Mouse (Mus musculus): ENCODE results near the gene Slc25a54. TPM values are rescaled to one million over a fixed set of nuclear protein-coding genes. Genes with fewer than 3 reads are reported as not detected.

The Slc25a54 gene
- polyA plus RNA-seq, 1 experiment from 2014 or later = not detected

DNA sequence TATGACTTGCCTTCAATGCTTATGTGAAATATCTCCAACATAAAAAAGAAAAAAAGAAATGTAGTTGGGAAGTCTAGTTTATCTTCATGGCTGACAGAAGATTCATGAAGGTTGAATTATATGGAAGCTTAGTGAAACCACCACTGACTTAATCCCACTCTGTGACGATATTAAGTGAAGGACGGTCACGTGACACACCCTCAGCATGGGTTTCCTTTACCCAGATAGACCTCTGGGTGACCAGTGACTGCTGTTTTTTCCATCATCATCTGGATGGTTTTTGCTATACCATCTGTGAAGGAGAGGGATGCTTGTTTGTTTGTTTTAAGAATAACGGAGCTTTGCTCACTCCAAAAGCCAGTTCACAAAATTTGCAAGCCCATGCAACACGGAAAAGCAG is 39.3 kb downstream of the Slc25a54 start:
- Histone ChIP-seq H3K4me2 (ENCODE audit: low read depth, low read length) (no peak overlapping the region), H3K36me3 (ENCODE audit: control insufficient read depth, insufficient read depth) (0 out of 2 replicates have a peak, but pooled peaks cover 2% of the 10 kb centered on the region), H3K9me3 (replicated peaks; ENCODE audit: control insufficient read depth, low read length) (peaks cover 2% of the 10 kb centered on the region), H3K27me3 (ENCODE audit: control insufficient read depth, insufficient read depth, low read length) (no peaks in the 10 kb centered on the region), H3K4me1 (ENCODE audit: control insufficient read depth, insufficient read depth, low read length) (peaks cover 12% of the 10 kb centered on the region), H3K9ac (ENCODE audit: low read length) (no peak overlapping the region), H3K4me3 (ENCODE audit: low read length) (no peak overlapping the region), H3K27ac (ENCODE audit: low read length) (no peak overlapping the region)
- WGBS = 75% methylated on average over 5 of the region's 5 CpGs
- no peak for ATAC-seq (replicated peaks; ENCODE audit: extremely low read depth, insufficient read depth, low FRiP score)

GRCm38 (mm10) chr3:109119973-109120372 is 39.7 kb downstream of the Slc25a54 start:
- Histone ChIP-seq H3K27me3 (ENCODE audit: control insufficient read depth, insufficient read depth, low read length) (no peaks in the 10 kb centered on the region), H3K9ac (ENCODE audit: low read length) (no peak overlapping the region), H3K4me3 (ENCODE audit: low read length) (no peak overlapping the region), H3K36me3 (ENCODE audit: control insufficient read depth, insufficient read depth) (0 out of 2 replicates have a peak, but pooled peaks cover 2% of the 10 kb centered on the region), H3K4me2 (ENCODE audit: low read depth, low read length) (no peak overlapping the region), H3K27ac (ENCODE audit: low read length) (no peak overlapping the region), H3K9me3 (replicated peaks; ENCODE audit: control insufficient read depth, low read length) (no peaks in the 10 kb centered on the region), H3K4me1 (ENCODE audit: control insufficient read depth, insufficient read depth, low read length) (peaks cover 13% of the 10 kb centered on the region)
- 79% methylated on average over 5 of the region's 5 CpGs for WGBS
- no peak for ATAC-seq (replicated peaks; ENCODE audit: extremely low read depth, insufficient read depth, low FRiP score)

- Histone ChIP-seq H3K36me3 (ENCODE audit: control insufficient read depth, insufficient read depth) (peaks cover 6% of the 10 kb centered on the region; the same call in 1 of the 2 replicates), H3K4me1 (ENCODE audit: control insufficient read depth, insufficient read depth, low read length) (peaks cover 24% of the 10 kb centered on the region), H3K9ac (ENCODE audit: low read length) (peak within 1 kb of the TSS; percentile 97), H3K27ac (ENCODE audit: low read length) (peak within 1 kb of the TSS; percentile 93), H3K9me3 (replicated peaks; ENCODE audit: control insufficient read depth, low read length) (no peaks in the 10 kb centered on the region), H3K27me3 (ENCODE audit: control insufficient read depth, insufficient read depth, low read length) (no peaks in the 10 kb centered on the region), H3K4me2 (ENCODE audit: low read depth, low read length) (peak within 1 kb of the TSS; percentile 80), H3K4me3 (ENCODE audit: low read length) (peak within 1 kb of the TSS; percentile 96)
- peak; percentile 84 for ATAC-seq (replicated peaks; ENCODE audit: extremely low read depth, insufficient read depth, low FRiP score)
- WGBS = 1% methylated on average over 34 of the region's 49 CpGs
These were observed 42.6 kb downstream of the Slc25a54 start, which contains the start of gene Slc25a24 for GRCm38 (mm10) chr3:109122641-109123530. Slc25a24 (plus strand) TSS chr3:109123149.

GRCm38 (mm10) chr3:109123531-109123981 is 43.3 kb downstream of the Slc25a54 start:
- Histone ChIP-seq H3K9me3 (replicated peaks; ENCODE audit: control insufficient read depth, low read length) (no peaks in the 10 kb centered on the region), H3K9ac (ENCODE audit: low read length) (peak overlapping the region; percentile 97), H3K36me3 (ENCODE audit: control insufficient read depth, insufficient read depth) (peaks cover 6% of the 10 kb centered on the region; the same call in 1 of the 2 replicates), H3K4me1 (ENCODE audit: control insufficient read depth, insufficient read depth, low read length) (peaks cover 24% of the 10 kb centered on the region), H3K27me3 (ENCODE audit: control insufficient read depth, insufficient read depth, low read length) (no peaks in the 10 kb centered on the region), H3K4me3 (ENCODE audit: low read length) (peak overlapping the region; percentile 96), H3K4me2 (ENCODE audit: low read depth, low read length) (peak overlapping the region; percentile 80), H3K27ac (ENCODE audit: low read length) (peak overlapping the region; percentile 93)
- 0 out of 2 replicates have a peak, but pooled peaks have one; percentile 25 for ATAC-seq (replicated peaks; ENCODE audit: extremely low read depth, insufficient read depth, low FRiP score)
- 3% methylated on average over 8 of the region's 8 CpGs for WGBS

DNA sequence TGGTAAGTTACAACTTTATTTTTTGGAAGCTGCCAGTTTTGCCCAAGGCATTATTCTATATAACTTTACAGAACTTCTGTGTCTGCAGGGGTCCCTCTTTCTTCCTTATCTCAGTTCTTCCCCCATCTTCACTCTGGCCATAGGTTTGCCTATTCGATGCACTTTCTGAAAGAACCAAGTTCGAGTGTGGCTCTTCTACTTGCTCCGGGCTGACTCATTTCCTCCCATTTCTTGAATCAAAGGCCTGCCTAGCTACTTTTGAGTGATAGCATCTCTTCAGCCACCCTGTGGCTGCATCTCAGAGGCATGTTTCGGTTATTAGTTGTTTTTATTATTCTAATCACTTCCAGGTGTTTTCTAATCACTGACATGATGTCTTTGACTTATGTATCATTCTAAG is 43.8 kb downstream of the Slc25a54 start:
- no peaks in the 10 kb centered on the region for H3K9me3 ChIP-seq (replicated peaks; ENCODE audit: control insufficient read depth, low read length)
- H3K4me3 ChIP-seq (ENCODE audit: low read length) = peak overlapping the region; percentile 96
- H3K27me3 ChIP-seq (ENCODE audit: control insufficient read depth, insufficient read depth, low read length) = no peaks in the 10 kb centered on the region
- WGBS = 19% methylated on average over 4 of the region's 4 CpGs
- H3K4me2 ChIP-seq (ENCODE audit: low read depth, low read length) = peak overlapping the region; percentile 80
- peak overlapping the region; percentile 97 for H3K9ac ChIP-seq (ENCODE audit: low read length)
- H3K36me3 ChIP-seq (ENCODE audit: control insufficient read depth, insufficient read depth) = peaks cover 6% of the 10 kb centered on the region; the same call in 1 of the 2 replicates
- H3K4me1 ChIP-seq (ENCODE audit: control insufficient read depth, insufficient read depth, low read length) = peaks cover 24% of the 10 kb centered on the region
- peak overlapping the region; percentile 93 for H3K27ac ChIP-seq (ENCODE audit: low read length)
- no peak for ATAC-seq (replicated peaks; ENCODE audit: extremely low read depth, insufficient read depth, low FRiP score)

DNA sequence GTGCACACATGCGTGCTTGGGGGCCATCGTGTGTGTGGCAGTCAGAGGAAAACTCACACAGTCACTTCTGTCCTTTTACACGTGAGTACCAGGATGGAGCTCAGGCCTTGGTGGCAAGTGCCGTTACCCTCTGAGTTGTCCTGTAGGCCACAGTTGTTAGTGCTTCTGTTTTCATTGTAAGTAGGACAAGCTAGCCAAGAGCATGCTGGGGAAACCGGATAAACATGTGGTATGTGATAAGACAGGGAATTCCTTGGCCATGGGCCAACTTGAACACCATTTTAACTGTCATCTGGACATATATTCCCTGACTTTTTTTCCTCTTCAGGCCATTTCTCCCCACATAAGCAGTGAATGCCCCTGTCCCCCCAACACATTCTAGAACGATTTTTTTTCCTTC is 45.3 kb downstream of the Slc25a54 start:
- no peak for ATAC-seq (replicated peaks; ENCODE audit: extremely low read depth, insufficient read depth, low FRiP score)
- Histone ChIP-seq H3K9ac (ENCODE audit: low read length) (no peak overlapping the region), H3K9me3 (replicated peaks; ENCODE audit: control insufficient read depth, low read length) (no peaks in the 10 kb centered on the region), H3K4me2 (ENCODE audit: low read depth, low read length) (no peak overlapping the region), H3K4me1 (ENCODE audit: control insufficient read depth, insufficient read depth, low read length) (peaks cover 24% of the 10 kb centered on the region), H3K27me3 (ENCODE audit: control insufficient read depth, insufficient read depth, low read length) (no peaks in the 10 kb centered on the region), H3K36me3 (ENCODE audit: control insufficient read depth, insufficient read depth) (peaks cover 4% of the 10 kb centered on the region; the same call in 1 of the 2 replicates), H3K27ac (ENCODE audit: low read length) (no peak overlapping the region), H3K4me3 (ENCODE audit: low read length) (no peak overlapping the region)
- 43% methylated on average over 6 of the region's 6 CpGs for WGBS

DNA sequence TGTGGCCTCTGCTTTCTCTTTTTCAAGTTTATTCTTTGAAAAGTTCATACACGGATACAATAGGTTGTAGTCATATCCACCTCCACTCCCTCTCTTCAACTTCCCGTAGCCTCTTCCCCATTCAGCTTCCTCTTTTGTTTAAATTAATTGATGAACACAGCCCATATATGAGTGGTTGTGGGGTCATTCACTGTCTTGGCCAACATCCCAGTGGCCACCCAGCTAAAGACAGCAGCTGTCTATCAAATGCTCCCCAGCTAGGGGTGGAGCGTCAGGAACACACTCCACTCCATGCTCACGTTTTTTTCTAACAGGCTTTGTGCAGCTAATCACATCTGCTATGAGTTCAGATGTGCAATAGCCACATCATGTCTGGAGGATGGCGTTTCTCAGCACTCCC is 49.5 kb downstream of the Slc25a54 start:
- no peak overlapping the region for H3K9ac ChIP-seq (ENCODE audit: low read length)
- WGBS = 57% methylated on average over 5 of the region's 5 CpGs
- no peak overlapping the region for H3K4me3 ChIP-seq (ENCODE audit: low read length)
- H3K4me1 ChIP-seq (ENCODE audit: control insufficient read depth, insufficient read depth, low read length) = peaks cover 12% of the 10 kb centered on the region
- peaks cover 15% of the 10 kb centered on the region; the same call in 1 of the 2 replicates for H3K36me3 ChIP-seq (ENCODE audit: control insufficient read depth, insufficient read depth)
- no peaks in the 10 kb centered on the region for H3K27me3 ChIP-seq (ENCODE audit: control insufficient read depth, insufficient read depth, low read length)
- no peak overlapping the region for H3K27ac ChIP-seq (ENCODE audit: low read length)
- ATAC-seq (replicated peaks; ENCODE audit: extremely low read depth, insufficient read depth, low FRiP score) = no peak
- H3K4me2 ChIP-seq (ENCODE audit: low read depth, low read length) = no peak overlapping the region
- H3K9me3 ChIP-seq (replicated peaks; ENCODE audit: control insufficient read depth, low read length) = no peaks in the 10 kb centered on the region

DNA sequence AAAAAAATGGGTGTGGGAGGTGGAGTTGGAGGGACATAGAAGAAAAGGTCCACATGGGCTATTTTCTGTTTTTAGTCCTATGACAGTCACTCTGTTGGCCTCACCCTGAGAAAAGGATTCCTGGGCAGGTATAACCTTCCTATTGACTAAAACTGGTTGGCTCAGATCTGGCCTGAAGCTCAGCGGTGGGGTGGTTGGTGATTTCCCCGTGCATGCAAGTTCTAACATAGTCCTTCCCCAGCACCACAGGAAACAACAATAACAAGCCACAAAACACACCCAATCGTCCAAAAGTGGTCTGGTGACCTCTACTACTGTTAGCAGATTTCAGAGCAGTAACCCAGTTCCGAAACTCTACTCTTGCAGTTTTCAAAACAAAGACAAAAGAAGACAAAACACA is 52.7 kb downstream of the Slc25a54 start:
- no peak overlapping the region for H3K27ac ChIP-seq (ENCODE audit: low read length)
- ATAC-seq (replicated peaks; ENCODE audit: extremely low read depth, insufficient read depth, low FRiP score) = no peak
- H3K27me3 ChIP-seq (ENCODE audit: control insufficient read depth, insufficient read depth, low read length) = no peaks in the 10 kb centered on the region
- no peaks in the 10 kb centered on the region for H3K4me1 ChIP-seq (ENCODE audit: control insufficient read depth, insufficient read depth, low read length)
- H3K36me3 ChIP-seq (ENCODE audit: control insufficient read depth, insufficient read depth) = peaks cover 17% of the 10 kb centered on the region
- H3K4me2 ChIP-seq (ENCODE audit: low read depth, low read length) = no peak overlapping the region
- H3K9me3 ChIP-seq (replicated peaks; ENCODE audit: control insufficient read depth, low read length) = no peaks in the 10 kb centered on the region
- no peak overlapping the region for H3K9ac ChIP-seq (ENCODE audit: low read length)
- H3K4me3 ChIP-seq (ENCODE audit: low read length) = no peak overlapping the region
- 86% methylated on average over 4 of the region's 4 CpGs for WGBS

DNA sequence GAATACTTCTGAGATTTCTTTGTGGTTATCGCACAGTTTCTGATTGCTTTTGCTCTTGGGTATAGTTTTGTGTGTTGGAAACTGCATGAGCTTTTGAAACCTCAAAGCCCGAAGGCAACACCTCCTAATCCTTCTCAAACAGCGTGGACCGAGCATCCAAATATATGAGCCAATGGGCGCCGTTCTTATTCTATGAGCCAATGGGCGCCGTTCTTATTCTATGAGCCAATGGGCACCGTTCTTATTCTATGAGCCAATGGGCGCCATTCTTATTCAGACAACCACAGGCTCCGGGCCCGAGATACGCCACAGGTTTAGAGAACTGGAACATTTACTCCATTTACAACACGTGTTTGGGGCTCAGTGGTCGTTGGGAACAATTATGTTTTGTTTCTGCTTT is 53.8 kb downstream of the Slc25a54 start:
- Histone ChIP-seq H3K9me3 (replicated peaks; ENCODE audit: control insufficient read depth, low read length) (no peaks in the 10 kb centered on the region), H3K4me2 (ENCODE audit: low read depth, low read length) (no peak overlapping the region), H3K4me1 (ENCODE audit: control insufficient read depth, insufficient read depth, low read length) (no peaks in the 10 kb centered on the region), H3K36me3 (ENCODE audit: control insufficient read depth, insufficient read depth) (peaks cover 17% of the 10 kb centered on the region), H3K4me3 (ENCODE audit: low read length) (no peak overlapping the region), H3K9ac (ENCODE audit: low read length) (no peak overlapping the region), H3K27me3 (ENCODE audit: control insufficient read depth, insufficient read depth, low read length) (no peaks in the 10 kb centered on the region), H3K27ac (ENCODE audit: low read length) (no peak overlapping the region)
- 96% methylated on average over 15 of the region's 15 CpGs for whole genome bisulfite sequencing
- no peak for ATAC-seq (replicated peaks; ENCODE audit: extremely low read depth, insufficient read depth, low FRiP score)
